Mouse (Mus musculus): ENCODE data around the gene Mov10l1.

The Mov10l1 gene

GRCm38 (mm10) chr15:89020085-89020484 lies 37.4 kb downstream of the Mov10l1 start:
- DNase-seq = no peak

- no peak for DNase-seq
These were observed 37.8 kb downstream of the Mov10l1 start for GRCm38 (mm10) chr15:89020492-89020891.

DNA sequence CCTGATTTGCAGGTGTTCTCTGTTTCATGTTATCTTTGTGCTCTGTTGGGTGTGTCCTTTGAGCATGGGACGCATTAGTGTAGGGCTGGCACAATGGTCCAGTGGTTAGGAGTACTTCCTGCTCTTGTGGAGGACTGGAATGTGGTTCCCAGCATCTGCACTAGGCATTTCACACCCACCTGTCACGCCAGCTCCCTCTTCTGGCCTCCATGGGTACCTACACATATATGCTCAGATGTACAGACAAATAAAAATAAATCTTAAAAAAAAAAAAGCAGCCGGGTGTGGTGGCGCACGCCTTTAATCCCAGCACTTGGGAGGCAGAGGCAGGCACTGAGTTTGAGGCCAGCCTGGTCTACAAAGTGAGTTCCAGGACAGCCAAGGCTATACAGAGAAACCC lies 61.7 kb downstream of the Mov10l1 start:
- DNase-seq = no peak

- DNase-seq = no peak
These were observed 63.6 kb downstream of the Mov10l1 start for GRCm38 (mm10) chr15:89046356-89046755.

- DNase-seq = no peak
These were observed 72.0 kb downstream of the Mov10l1 start for GRCm38 (mm10) chr15:89054666-89055065.

DNA sequence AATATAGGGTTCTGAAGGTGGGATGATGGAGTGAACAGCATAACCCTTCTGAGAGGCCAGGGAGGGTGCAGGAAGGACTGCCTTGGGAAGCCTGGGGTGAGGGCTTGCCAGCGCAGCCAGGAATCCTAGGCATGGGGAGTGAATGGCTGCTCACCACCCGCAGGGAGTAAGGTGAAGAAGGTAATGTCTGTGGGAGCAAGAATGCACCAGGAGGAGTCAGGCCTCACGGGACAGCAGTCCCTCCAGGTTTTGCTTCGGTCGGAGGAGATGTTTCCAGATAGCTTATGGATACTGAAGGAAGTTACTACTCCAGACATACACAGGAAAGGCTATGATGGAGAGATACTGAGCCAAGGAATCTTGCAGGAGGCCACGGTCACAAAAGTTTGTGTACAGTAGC lies 76.0 kb downstream of the Mov10l1 start:
- no peak for DNase-seq

DNA sequence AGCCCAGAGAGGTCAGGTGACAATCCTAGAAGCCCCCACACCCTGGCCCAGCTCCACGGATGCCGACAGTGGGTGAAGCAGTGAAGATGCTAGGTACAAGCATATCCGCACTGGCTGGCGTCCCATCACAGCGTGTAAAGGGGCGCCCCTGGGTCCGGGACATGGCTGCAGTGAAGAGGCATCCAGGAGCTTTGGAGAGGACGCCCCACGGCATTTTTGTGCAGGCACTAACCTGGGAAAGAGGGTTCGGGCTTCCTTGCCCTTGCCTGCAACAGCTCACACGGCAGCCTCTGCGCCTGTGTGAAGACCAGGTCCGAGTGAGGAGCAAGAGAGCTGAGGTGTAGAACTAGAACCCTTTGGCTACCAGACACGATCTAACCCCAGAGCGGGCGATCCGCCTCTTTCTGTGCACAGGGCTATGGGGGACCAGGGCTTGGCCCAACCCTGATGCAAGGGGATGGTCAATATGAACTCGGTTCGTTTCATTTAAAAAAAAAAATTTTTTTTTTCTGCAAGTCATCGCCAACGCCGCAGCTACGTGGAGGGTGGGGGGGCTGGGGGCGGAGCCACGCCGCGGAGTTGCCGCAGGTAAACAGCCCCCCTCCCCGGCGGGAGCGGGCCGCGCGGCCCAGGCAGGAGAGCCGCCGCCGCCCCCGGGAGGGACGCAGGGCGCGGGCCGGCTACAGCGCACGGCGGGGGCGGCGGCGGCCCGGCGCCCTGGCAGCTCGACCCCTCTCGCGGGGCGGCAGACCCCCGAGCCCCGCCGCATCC lies 76.6 kb downstream of the Mov10l1 start, which contains the start of gene Panx2:
Panx2 (plus strand) TSS at position 574 of the 771 bp plus-strand sequence.
- DNase-seq = peak in 1 of 2 experiments; percentile 30

GRCm38 (mm10) chr15:89060032-89060681 lies 77.4 kb downstream of the Mov10l1 start:
- peak; percentile 50 to 65 for DNase-seq

- DNase-seq = no peak
These were observed 78.2 kb downstream of the Mov10l1 start for GRCm38 (mm10) chr15:89060811-89061460.

DNA sequence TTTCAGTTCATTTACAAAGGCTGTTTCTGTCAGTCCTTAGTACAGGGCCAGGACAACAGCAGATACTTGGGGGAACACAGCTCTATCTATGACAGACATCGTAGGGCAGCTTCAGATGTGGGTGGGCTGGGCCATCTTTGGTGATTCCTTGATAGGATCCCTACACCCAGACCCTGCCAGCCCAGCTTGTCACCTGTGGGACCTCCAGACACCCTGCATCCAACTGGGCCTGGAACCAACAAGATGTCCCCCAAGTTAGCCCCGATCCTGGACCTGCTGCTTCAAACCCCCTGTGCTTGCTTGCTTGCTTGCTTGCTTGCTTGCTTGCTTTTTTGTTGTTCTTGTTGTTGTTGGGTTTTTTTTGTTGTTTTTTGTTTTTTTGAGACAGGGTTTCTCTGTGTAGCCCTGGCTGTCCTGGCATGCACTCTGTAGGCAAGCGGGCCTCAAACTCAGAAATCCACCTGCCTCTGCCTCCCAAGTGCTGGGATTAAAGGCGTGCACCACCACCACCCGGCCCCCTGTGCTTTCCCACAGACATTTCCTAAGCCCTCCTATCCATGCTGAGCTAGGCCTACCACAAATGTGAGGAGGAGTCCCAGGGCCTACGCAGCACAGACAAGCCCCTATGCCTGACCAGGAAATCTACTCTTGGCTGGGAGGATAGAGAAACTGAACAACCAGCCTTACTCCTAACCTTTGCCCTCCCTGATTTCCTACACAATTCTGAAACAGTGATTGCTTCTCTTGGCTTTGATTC lies 79.2 kb downstream of the Mov10l1 start:
- no peak for DNase-seq

DNA sequence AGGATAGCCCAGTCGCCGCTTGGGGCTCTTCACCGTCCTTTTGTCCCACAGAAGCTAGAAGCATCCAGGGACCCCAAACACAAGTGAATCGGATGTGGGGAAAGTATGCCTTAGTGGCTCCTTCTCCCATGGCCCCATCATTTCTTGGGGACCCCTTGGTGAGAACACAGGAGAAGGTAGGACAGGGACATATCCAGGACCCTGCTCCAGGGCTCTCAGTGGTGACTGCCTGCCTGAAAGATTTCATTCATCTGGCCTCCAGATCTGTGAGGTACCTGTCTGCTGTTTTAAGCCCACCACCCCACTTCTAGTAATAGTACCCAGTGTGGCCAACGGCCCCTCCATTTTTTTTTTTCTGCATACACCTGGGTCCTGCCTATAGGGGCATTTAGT lies 79.8 kb downstream of the Mov10l1 start:
- DNase-seq = no peak

DNA sequence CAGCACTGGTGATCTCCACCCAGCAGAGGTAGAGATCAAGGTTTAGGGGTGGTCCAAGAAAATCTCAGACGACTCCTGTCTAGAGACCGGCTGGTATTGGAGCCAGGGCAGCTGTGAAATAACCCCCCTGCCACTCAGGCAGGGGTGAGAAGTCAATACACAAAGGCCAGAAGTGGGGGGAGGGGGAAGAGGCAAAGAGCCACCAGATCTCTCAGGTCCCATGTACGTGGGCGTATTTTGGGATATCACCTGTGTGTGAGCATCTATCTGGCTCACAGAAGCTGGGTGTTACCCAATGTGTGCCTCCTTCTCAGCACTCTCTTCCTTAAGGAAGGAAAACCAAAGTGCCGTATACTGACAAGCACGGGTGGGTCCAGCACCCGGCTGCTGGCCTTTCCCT lies 80.3 kb downstream of the Mov10l1 start:
- no peak for DNase-seq

GRCm38 (mm10) chr15:89063536-89063935 lies 80.8 kb downstream of the Mov10l1 start:
- DNase-seq = no peak

- no peak for DNase-seq
These were observed 82.2 kb downstream of the Mov10l1 start for GRCm38 (mm10) chr15:89064891-89065290.

- peak in 1 of 2 experiments; percentile 24 for DNase-seq
These were observed 84.9 kb downstream of the Mov10l1 start for GRCm38 (mm10) chr15:89067609-89068008.

DNA sequence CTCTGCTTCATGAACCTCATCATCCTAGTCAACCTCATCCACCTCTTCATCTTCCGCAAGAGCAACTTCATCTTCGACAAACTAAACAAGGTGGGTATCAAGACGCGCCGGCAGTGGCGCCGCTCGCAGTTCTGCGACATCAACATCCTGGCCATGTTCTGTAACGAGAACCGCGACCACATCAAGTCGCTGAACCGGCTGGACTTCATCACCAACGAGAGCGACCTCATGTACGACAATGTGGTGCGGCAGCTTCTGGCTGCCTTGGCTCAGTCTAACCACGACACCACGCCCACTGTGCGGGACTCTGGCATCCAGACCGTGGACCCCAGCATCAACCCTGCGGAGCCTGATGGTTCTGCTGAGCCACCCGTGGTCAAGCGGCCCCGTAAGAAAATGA lies 85.5 kb downstream of the Mov10l1 start:
- peak in 1 of 2 experiments; percentile 41 for DNase-seq

- DNase-seq = no peak
These were observed 86.7 kb downstream of the Mov10l1 start for GRCm38 (mm10) chr15:89069336-89069840.

DNA sequence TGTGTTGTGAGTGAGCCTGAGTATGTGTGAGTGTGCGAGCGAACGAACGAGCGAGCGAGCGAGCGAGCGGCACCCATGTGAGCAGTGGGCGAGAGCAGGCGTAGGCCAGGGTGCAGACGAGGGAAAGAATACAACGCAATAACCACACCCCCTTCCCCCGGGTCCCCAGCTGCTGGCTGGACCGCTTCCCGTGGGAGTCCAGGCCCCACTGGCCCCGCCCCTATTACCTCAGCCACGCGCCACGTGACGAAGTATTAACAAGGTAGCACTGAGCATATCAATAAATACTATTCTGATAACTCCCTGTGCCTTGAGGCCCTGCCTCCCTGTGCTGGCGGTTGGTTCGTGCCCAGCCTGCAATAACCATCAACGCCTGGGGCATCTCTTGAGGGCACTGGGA lies 87.9 kb downstream of the Mov10l1 start:
- no peak for DNase-seq

- DNase-seq = no peak
These were observed 91.4 kb downstream of the Mov10l1 start for GRCm38 (mm10) chr15:89073993-89074603.

DNA sequence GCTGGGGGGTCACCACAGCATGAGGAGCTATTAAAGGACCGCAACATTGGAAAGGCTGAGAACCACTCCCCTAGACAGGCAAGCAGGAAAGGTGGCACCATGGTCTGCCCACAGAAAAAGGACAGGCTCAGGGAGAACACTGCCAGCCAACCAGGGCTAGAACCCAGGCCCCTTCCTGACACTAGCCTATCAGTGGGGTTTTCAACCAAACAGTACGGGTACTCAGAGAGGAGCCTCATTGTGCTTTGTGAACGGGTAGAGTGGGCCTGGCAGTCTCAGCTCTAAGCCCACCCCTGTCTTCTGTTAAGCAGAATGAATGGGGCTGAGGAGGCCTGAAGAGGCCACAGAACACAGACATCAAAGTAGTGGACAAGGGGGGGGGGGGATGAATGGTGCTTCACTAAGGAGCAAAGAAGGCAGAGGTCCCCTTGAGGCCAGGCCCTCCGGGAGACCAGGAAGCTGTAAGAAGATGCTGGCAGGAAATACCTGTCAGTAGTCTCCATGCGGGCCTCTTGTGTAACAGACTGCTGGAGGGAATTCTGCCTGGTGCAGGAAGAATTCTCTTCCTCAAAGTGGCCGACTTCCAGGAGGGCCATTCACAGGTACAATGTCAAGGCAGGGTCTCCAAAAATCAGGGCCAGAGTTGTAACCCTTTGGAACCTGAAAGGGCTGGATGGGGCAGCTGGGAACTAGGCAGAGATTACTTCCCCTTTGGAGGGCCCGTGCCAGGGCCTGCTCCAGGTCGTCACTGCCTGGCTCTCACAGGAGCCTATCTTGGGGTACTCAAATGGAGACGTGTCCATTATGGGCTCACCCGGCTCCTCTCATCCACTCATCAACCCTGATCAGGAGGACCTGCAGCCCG lies 92.1 kb downstream of the Mov10l1 start, which contains the start of gene Trabd:
Trabd (plus strand) TSS at position 512 of the 865 bp plus-strand sequence.
- no peak for DNase-seq

- DNase-seq = peak; percentile 94 to 96
These were observed 92.9 kb downstream of the Mov10l1 start for GRCm38 (mm10) chr15:89075478-89076147.
